Mouse (Mus musculus) bone marrow macrophage, adult 2 months (primary cell): ENCODE results near the gene Prdm10.

Source experiments
- CTCF ChIP-seq: IDR thresholded peaks from 2 replicates; pipeline ENCODE4 v1.5.1; 2012; ENCODE audit warnings: low read depth, mild to moderate bottlenecking, low read length, moderate library complexity
- POLR2A ChIP-seq: IDR thresholded peaks from 2 replicates; pipeline ENCODE4 v1.6.1; 2012; ENCODE audit warnings: mild to moderate bottlenecking, low read depth, low read length, borderline replicate concordance

DNA sequence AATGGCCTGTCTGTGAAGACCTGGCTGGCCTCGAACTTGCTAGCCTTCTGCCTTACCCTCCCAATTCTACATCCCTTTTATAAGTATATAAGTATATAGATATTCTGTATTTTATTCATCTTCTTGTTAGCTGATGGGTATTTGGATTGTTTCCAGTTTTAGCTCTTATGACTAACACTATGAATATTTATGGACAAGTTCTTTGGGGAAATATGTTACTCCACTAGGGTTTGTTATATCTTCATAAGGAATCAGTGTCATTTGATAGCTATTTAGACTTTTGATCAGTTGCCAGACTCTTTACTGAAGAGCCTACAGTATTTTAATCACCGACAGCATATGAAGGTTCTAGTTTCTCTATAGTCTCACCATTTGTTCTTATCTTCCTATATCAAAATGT lies 15.0 kb downstream of the Prdm10 start:
- TF ChIP-seq POLR2A (no peak), CTCF (no peak)
